Mouse (Mus musculus) E14TG2a.4 (cell line): Measurements from ENCODE around the gene Fbxl17.

Experiments used
- CTCF ChIP-seq: conservative IDR thresholded peaks from 2 replicates; pipeline ENCODE4 v1.5.1; 2014; ENCODE audit warnings: low read length
- NANOG ChIP-seq: IDR thresholded peaks from 2 replicates; pipeline ENCODE4 v1.6.1; 2014; ENCODE audit warnings: borderline replicate concordance, low read length, mixed read lengths
- POU5F1 ChIP-seq: IDR thresholded peaks from 2 replicates; pipeline ENCODE4 v1.6.1; 2014; ENCODE audit warnings: low read length, borderline replicate concordance

DNA sequence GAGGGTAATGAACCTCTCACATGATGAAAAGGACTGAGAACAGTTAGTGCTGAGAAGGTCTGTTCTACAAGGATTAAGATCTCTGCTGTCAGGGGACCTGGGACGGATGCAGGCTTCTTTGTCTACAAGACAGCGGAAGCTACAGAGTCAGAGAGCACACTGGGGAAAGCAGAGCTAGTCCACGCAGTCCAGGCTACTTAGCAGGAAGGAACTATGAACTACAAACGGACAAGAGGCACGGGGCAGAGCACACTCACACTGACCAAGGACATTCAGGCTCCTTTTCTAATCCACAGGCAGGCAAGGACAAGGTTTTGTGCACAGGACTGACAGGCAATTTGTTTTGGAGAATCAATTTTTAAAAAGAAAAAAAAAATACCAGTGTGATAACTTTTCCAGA is 437.0 kb downstream of the Fbxl17 start:
- TF ChIP-seq CTCF, result no peak
- TF ChIP-seq POU5F1, result no peak
- TF ChIP-seq NANOG, result no peak
